Mouse (Mus musculus) testis, postnatal 10 days (tissue): ENCODE data around the gene Cbx5.

Experiments
- DNase-seq: peaks from one replicate; pipeline ENCODE4 v3.0.0; 2021; ENCODE audit warnings: low spot score

The Cbx5 gene

GRCm38 (mm10) chr15:103214971-103215907 lies 24.4 kb downstream of the Cbx5 start:
- peak; percentile 91 for DNase-seq

- DNase-seq, result no peak
Measured at GRCm38 (mm10) chr15:103214149-103214548, 25.5 kb downstream of the Cbx5 start.

GRCm38 (mm10) chr15:103205156-103205555 lies 34.5 kb downstream of the Cbx5 start:
- no peak for DNase-seq

GRCm38 (mm10) chr15:103202088-103202793 lies 37.4 kb downstream of the Cbx5 start:
- DNase-seq, result peak; percentile 64

GRCm38 (mm10) chr15:103197785-103198184 lies 41.8 kb downstream of the Cbx5 start:
- no peak for DNase-seq

- DNase-seq, result no peak
Measured at GRCm38 (mm10) chr15:103196835-103197234, 42.8 kb downstream of the Cbx5 start.

GRCm38 (mm10) chr15:103193606-103194005 lies 46.0 kb downstream of the Cbx5 start:
- DNase-seq, result peak; percentile 66

- DNase-seq, result peak; percentile 81
Measured at GRCm38 (mm10) chr15:103190531-103191462, 48.8 kb downstream of the Cbx5 start.

GRCm38 (mm10) chr15:103190083-103190482 lies 49.5 kb downstream of the Cbx5 start:
- DNase-seq, result no peak

GRCm38 (mm10) chr15:103187803-103188202 lies 51.8 kb downstream of the Cbx5 start:
- DNase-seq, result no peak

GRCm38 (mm10) chr15:103185462-103186198 lies 54.0 kb downstream of the Cbx5 start:
- DNase-seq, result peak; percentile 79

- peak; percentile 66 for DNase-seq
Measured at GRCm38 (mm10) chr15:103183651-103184610, 55.7 kb downstream of the Cbx5 start.

GRCm38 (mm10) chr15:103183135-103183534 lies 56.5 kb downstream of the Cbx5 start:
- DNase-seq, result peak; percentile 87

GRCm38 (mm10) chr15:103182166-103182790 lies 57.3 kb downstream of the Cbx5 start:
- peak; percentile 96 for DNase-seq

GRCm38 (mm10) chr15:103180406-103180805 lies 59.2 kb downstream of the Cbx5 start:
- no peak for DNase-seq

- DNase-seq, result no peak
Measured at GRCm38 (mm10) chr15:103178767-103179166, 60.8 kb downstream of the Cbx5 start.

GRCm38 (mm10) chr15:103178137-103178536 lies 61.5 kb downstream of the Cbx5 start:
- peak; percentile 70 for DNase-seq

GRCm38 (mm10) chr15:103177611-103178041 lies 62.0 kb downstream of the Cbx5 start:
- no peak for DNase-seq

- DNase-seq, result peak; percentile 97
Measured at GRCm38 (mm10) chr15:103176874-103177421, 62.7 kb downstream of the Cbx5 start.
